Mouse (Mus musculus): Measurements from ENCODE around the gene Ftsj1.

DNA sequence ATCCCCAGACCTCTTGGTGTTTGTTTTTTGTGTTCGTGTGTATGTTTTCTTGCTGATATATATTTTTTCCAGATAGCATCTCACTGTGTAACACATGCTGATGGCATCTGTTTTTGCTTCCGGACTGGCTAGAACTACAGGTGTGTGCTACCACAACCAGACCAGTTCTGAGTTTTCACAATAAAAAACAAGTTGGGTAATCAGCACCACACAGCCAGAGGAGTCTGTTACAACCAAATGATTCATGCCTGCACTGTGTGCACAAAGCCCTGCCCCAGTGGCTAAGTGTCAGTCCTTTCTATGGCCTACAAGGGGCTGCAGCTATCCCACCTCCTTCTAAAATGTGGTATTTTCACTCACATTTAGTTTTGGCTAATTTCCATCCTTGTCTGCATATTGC is 15.5 kb downstream of the Ftsj1 start:
- TF ChIP-seq POLR2A (IDR thresholded peaks at IDR 0.05; ENCODE audit: control insufficient read depth, low read depth, low read length) (no peak), CTCF (IDR thresholded peaks at IDR 0.05; ENCODE audit: control insufficient read depth, insufficient read depth, insufficient replicate concordance, low read depth, low read length) (no peak)
